Mouse (Mus musculus) skeletal muscle tissue, adult 2 months (tissue): Measurements from ENCODE around the gene Rtl3.
A peak's percentile ranks its signal among the peaks of the same experiment; 100 is the strongest.

ENCODE experiments used
- DNase-seq: peaks from one replicate; pipeline ENCODE4 v3.0.0-alpha.2; 2012; ENCODE audit warnings: low read depth, low spot score

Gene Rtl3

DNA sequence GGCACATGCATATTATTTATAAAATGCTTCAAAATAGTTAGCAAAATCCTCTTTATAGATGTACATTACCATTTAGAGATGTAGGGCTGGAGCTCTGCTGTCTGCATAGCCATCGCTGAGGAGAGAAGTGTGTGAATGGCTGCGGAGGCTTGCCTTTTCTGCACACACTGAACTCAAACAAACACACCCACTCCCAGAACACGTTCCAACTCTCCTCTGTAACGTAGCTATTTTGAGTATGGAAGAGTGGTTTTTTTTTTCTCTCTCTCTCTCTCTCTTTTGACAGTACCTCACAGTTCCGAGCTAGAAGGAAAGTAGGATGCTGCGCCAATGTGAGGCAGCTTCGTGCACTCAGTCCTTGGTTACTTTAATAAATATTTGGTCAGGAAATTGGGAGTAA, at the start of gene Rtl3:
TSS of gene Rtl3 (minus strand) at position 236 of the 400 bp plus-strand sequence.
- no peak for DNase-seq

DNA sequence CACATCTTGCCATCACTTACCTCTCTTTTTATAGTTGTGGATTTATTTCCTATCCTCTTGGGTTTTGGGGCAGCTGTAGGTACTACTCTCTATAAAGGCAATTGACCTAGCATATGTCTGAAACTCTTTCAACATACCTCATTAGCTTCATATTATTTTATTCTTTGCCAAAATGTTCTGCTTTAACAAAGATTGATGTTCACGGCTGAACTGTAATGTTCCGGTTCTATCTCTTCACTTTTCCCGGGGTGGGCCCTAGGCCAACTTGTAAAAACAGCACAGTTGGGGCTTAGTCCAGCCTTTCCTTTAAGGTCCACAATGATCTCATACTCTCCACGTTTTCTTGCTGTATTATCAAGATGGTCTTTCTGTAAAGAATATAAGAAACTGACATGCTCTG, 31.9 kb upstream of the Rtl3 start:
- DNase-seq = no peak

DNA sequence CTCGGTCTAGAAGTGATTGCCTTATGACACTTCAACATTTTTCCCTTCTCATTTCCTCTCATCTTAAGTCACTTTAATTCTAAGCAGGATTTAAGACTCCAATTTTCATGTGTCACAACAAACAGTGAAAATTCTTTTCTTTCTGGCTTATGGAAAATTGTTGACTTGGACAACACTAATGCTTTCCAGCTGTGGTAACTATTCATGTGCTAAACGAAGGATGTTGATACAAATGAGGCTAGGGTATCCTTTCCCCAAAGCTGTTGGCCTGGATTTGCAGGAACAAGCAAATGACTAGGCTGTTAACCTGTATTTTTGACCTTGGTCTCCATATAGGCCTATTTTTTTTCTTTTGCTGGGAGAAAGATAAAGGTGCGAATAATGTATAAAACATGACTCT, 31.4 kb upstream of the Rtl3 start:
- no peak for DNase-seq

DNA sequence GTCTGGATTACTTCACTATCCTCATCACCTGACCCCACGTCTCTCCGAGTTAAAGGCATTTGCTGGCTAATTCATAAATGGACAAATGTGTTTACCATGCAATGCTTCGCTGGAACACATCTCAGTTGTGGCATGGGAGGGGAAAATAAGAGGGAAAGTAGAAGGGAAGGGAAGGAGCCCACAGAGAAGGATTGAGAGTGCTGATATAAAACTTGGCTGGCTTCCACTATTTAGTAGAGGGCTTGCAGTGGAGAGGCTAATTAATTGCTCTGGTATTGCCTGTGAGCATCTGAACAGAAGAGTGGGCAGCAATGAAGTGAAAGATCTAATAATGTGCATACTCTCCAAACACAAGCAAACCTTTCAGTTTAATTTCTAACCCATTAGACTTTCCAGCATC, 31.0 kb upstream of the Rtl3 start:
- DNase-seq = no peak

DNA sequence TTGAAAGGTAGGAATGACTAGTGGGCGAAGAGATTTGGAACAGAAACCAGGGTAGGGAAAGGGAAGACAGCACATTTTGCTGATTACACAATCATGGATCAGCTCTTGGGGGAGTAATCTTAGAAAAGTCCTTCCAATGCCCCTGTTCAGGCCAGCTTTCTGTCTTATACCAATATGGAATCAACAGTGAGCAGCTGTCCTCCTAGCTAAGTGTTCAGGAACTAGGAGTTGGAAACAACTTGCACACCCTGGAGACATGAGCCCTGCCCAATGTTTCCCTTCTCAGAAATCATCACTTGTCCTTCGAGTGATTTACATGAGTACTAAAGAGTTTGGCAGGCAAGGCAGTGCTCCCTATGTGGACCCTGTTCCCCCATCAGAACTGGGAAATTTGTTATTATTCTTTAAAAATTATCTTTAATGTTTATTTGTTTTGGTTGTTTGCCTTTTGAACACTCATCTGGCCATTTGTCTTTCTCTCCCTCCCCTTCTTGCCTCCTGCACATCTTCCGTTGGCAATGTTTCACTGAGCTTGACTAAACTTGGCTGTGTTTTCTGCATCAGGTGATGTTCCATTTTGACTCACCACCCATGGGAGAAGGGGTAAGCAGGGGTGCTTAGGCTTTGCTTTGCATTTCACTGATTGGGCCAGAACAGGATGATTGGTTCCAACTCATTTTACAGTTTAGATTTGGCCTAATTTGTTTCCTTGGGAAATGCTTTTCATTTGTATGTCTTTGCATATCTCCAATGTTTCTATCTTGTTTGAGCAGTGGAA, 13.3 kb upstream of the Rtl3 start:
- DNase-seq = peak; percentile 68

DNA sequence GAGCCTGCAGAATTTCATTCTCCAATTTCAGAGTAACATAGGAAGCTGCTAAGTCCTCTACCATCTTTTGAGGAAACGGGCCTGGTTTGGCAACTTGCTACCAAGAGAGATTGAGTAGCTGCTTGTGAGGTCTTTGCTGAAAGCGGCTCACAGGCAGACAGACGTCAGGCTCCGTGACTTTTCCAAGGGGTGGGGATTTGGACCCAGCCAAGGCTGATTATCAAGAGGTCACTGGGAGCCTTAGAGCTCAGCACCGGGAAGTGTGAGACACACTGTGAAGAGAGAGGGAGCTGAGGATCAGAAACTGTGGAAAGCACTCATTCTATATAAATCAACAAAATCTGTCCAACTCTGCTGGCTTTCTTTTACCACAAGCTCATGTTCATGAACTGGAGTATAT, 853 bp downstream of the Rtl3 start:
- DNase-seq = peak; percentile 50

DNA sequence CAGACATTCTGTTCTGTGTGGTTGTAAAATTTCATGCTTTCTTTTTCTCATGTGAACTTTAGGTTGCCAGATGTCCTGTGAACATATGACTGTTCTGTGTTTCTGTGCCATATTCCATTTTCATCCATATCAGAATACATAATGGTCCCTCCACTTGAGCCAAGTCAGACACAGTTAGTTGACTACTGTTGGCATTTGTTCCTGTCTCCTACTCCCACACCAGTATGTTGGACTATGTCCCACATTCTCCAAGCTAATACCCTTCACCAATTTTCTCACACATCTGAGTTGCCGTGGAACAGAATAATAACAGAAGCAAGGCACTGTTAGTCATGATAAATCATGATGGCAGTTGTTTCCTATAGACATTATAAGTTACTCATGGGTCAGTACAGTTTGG, 9.9 kb downstream of the Rtl3 start:
- no peak for DNase-seq

DNA sequence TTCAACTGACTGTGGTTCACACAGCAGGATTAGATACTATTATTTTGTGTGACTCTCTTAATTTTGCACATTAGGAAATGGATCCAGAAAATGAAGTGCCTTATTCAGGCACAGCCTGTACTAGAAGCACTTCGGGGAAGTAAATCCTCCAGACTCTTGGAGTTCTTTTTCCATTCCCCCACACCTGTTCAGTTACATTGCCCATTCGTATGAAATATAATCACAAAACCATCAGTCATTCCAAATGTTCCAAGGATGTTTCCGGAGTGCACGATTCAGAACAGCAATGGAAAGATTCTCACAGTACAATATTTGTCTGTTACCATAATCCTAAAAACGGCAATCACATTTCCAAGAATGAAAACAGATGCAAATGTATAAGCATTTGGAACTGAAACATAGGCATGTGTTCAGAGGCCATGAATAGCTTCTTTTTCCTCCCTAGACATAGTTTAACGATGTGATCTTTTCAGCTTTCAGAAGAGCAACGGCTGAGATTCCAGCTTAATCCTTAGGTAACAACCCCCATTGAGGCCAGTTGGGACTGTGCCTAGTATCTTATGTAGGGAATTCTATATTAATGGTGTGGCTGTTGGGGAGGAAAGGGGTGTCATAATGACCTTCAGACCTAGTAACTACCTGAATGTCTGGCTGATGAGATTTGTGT, 30.8 kb downstream of the Rtl3 start:
- DNase-seq = no peak

DNA sequence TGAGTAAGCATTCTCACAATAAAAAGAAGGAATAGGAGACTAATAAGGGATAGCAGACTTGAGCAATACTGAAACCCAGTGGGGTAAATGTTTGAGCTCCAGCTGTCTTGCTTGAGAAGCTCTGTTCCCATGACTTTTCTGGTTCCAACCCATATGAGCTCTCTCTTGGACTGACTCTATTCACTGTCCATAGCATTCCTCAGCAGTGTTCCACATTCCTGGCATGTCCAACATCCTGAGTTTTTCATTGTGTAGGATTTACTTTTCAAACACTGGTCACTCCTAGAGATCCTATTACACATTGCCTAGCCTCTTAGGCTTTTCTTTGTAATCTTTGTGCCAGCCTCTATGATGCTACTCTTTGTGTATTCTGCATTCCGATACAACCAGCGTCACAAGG, 36.1 kb downstream of the Rtl3 start:
- no peak for DNase-seq

DNA sequence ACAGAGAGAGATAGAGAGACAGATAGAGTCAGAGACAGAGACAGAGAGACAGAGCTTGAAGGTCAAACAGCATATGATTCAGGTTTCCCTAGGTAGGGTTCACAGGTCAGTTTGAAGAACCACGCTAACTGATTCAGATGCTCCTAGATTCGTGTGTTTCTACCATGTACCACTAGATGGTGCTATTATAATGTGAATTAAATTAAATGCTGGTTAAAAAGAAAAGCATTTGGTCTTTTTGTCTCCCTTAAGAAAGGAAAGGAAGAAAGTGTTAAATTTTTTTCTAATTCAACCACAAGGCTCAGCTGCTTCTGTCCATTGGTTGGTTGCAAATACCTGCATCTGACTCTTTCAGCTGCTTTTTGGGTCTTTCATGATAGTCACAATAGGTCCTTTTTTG, 45.8 kb downstream of the Rtl3 start:
- DNase-seq = peak; percentile 2
